Mouse (Mus musculus) forebrain, postnatal 0 days (tissue): Measurements from ENCODE around the gene Bicd2. TPM values are rescaled to one million over a fixed set of nuclear protein-coding genes. Genes with fewer than 3 reads are reported as not detected.

Experiments used
- ATAC-seq: fragments of 200-750 bp; cut with Nextera tagmentation; 2 replicates; pipeline ENCODE4 v1.8.0; 2017; ENCODE audit warnings: mild to moderate bottlenecking, moderate library complexity
- DNase-seq: peaks from one replicate; pipeline ENCODE4 v3.0.0-alpha.2; 2015
- H3K27ac ChIP-seq: fragments of 300-500 bp; sonication (generic); 2 replicates; pipeline ENCODE4 v1.5.1; 2014; ENCODE audit warnings: low read depth, mild to moderate bottlenecking, antibody characterized with exemption, low read length, moderate library complexity, mixed read lengths
- H3K27me3 ChIP-seq: fragments of 300-500 bp; sonication (generic); 2 replicates; pipeline ENCODE4 v1.6.1; 2014; ENCODE audit warnings: mild to moderate bottlenecking, low read length, mixed read lengths; ENCODE audit not compliant: insufficient read depth
- H3K36me3 ChIP-seq: fragments of 300-500 bp; sonication (generic); 2 replicates; pipeline ENCODE4 v1.6.1; 2014; ENCODE audit warnings: mild to moderate bottlenecking, moderate library complexity; ENCODE audit not compliant: insufficient read depth
- H3K4me1 ChIP-seq: fragments of 300-500 bp; sonication (generic); 2 replicates; pipeline ENCODE4 v1.6.1; 2014; ENCODE audit warnings: antibody characterized with exemption; ENCODE audit not compliant: insufficient read depth
- H3K4me2 ChIP-seq: fragments of 300-500 bp; sonication (generic); 2 replicates; pipeline ENCODE4 v1.6.1; 2014; ENCODE audit warnings: low read depth, mild to moderate bottlenecking, moderate library complexity
- H3K4me3 ChIP-seq: fragments of 300-500 bp; sonication (generic); 2 replicates; pipeline ENCODE4 v1.5.1; 2014; ENCODE audit warnings: low read depth, low read length, mixed read lengths
- H3K9ac ChIP-seq: fragments of 300-500 bp; sonication (generic); 2 replicates; pipeline ENCODE4 v1.6.1; 2014; ENCODE audit warnings: mild to moderate bottlenecking
- H3K9me3 ChIP-seq: fragments of 300-500 bp; sonication (generic); 2 replicates; pipeline ENCODE4 v1.6.1; 2016; ENCODE audit warnings: low read length
- CTCF ChIP-seq: sonication (generic); IDR thresholded peaks from 2 replicates; pipeline ENCODE4 v1.5.1; 2016; ENCODE audit warnings: antibody characterized with exemption, control low read depth, low read depth
- WGBS: fragments of 180-500 bp; shearing (Covaris S2); extraction: QIAGEN DNeasy Blood & Tissue Kit; methylation state at CpG from one replicate; pipeline ENCODE4 v1.1.7; 2014; 5-methylcytosine and 5-hydroxymethylcytosine counted together
- polyA plus RNA-seq: library from polyadenylated mRNA; unstranded; fragments of >200 nt; fragmentation: Nextera tagmentation; extraction: Ambion mirVana; gene quantifications from 2 replicates; pipeline ENCODE4 v1.2.1, GENCODE M21; 2015
- total RNA-seq: library from RNA; depleted of rRNA; stranded (reverse); fragments of >200 nt; gene quantifications from 2 replicates; pipeline ENCODE4 v1.2.3, GENCODE M21; 2014

The Bicd2 gene
- total and polyA plus RNA-seq, 2 experiments from 2014 or later = 23.7 to 50.9 TPM

DNA sequence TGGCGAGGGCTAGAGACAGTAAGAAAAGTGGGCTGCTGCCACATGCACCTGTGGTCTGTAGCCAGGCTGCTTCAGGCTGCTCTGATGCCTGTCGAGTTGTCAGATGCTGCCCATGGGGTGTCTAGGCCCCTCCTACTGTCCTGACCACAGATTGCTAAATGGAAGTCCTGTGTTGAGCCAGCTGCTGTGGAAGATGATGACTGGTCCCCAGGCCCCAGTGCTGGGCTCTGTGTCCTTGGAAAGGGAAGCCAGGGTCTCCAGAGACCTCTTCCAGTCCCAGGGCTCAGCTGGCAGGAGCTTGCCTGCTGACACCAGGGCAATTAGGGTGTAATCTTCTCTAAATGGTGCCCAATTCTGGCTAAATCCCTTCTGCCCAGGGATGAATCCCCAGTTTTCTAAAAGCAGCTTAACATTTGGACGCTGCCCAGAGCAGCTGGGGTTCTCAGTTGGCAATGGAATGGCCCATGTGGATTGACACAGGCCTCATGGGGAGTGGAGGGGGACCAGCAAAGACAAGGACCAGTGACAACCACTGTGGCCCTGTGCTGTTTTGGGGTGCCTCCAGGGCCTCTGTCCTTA lies 11.3 kb downstream of the Bicd2 start:
- no peak overlapping the region for H3K4me2 ChIP-seq
- WGBS = 30% methylated on average over 3 of the region's 3 CpGs
- no peaks in the 10 kb centered on the region for H3K27me3 ChIP-seq
- H3K27ac ChIP-seq = no peak overlapping the region
- H3K4me1 ChIP-seq = 0 out of 2 replicates have a peak, but pooled peaks cover 6% of the 10 kb centered on the region
- ATAC-seq = peak; percentile 51
- H3K36me3 ChIP-seq = 0 out of 2 replicates have a peak, but pooled peaks cover 4% of the 10 kb centered on the region
- DNase-seq = peak; percentile 43
- no peak overlapping the region for H3K4me3 ChIP-seq
- no peaks in the 10 kb centered on the region for H3K9me3 ChIP-seq
- no peak overlapping the region for H3K9ac ChIP-seq
- TF ChIP-seq CTCF = no peak

DNA sequence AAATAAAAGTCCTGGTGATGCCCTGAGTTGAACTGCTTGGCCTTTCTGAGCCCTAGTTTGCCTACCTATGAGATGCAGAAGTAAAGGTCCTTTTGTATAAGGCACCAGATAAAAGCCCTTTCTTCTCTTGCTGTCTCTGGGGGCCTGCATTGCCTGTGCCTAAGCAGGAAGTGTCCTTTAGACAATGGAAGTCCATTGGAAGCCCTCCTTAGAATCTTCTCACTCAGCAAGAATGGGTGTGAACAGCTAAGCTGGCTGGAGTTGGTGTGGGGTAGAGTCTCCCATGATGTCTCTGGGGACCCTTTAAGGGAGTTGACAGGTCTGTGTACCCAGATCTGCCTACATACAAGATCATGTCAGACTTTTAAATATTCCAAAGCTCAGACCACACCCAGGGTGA lies 12.0 kb downstream of the Bicd2 start:
- DNase-seq (no peak), ATAC-seq (no peak)
- no peak overlapping the region for H3K4me2 ChIP-seq
- H3K4me1 ChIP-seq = 0 out of 2 replicates have a peak, but pooled peaks cover 6% of the 10 kb centered on the region
- H3K27me3 ChIP-seq = no peaks in the 10 kb centered on the region
- H3K9me3 ChIP-seq = no peaks in the 10 kb centered on the region
- H3K27ac ChIP-seq = no peak overlapping the region
- 0 out of 2 replicates have a peak, but pooled peaks cover 4% of the 10 kb centered on the region for H3K36me3 ChIP-seq
- no peak overlapping the region for H3K9ac ChIP-seq
- no peak overlapping the region for H3K4me3 ChIP-seq
- no peak for TF ChIP-seq CTCF

DNA sequence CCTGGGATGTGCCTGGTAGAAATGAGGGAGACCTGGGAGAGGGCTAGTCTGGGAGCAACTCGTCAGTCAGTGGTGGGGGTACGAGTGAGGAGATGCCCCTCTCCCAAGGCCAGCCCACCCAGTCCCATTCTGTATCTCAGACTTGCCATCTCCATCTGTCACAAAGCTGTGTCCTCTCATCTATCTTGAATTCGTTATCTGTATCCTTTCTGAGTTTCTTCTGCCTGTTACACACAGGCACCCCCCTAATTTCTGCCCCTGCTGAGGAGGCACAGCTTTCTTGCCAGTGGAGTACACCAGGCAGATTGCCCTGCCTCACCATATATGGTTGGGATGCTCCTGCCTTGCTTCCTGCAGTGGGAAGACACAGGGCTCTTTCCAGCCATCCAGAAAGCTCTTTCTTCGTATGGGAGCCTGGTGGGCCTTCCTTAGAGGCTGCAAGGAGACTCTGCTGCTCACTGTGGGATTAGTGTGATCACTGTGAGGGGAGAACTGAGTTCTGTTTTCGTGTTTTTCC lies 12.7 kb downstream of the Bicd2 start:
- Histone ChIP-seq H3K36me3 (0 out of 2 replicates have a peak, but pooled peaks cover 4% of the 10 kb centered on the region), H3K4me1 (0 out of 2 replicates have a peak, but pooled peaks cover 6% of the 10 kb centered on the region), H3K27me3 (no peaks in the 10 kb centered on the region), H3K9me3 (no peaks in the 10 kb centered on the region), H3K4me2 (no peak overlapping the region), H3K27ac (no peak overlapping the region), H3K9ac (no peak overlapping the region), H3K4me3 (no peak overlapping the region)
- no peak for TF ChIP-seq CTCF
- DNase-seq = no peak
- 50% methylated on average over 5 of the region's 5 CpGs for WGBS
- no peak for ATAC-seq

DNA sequence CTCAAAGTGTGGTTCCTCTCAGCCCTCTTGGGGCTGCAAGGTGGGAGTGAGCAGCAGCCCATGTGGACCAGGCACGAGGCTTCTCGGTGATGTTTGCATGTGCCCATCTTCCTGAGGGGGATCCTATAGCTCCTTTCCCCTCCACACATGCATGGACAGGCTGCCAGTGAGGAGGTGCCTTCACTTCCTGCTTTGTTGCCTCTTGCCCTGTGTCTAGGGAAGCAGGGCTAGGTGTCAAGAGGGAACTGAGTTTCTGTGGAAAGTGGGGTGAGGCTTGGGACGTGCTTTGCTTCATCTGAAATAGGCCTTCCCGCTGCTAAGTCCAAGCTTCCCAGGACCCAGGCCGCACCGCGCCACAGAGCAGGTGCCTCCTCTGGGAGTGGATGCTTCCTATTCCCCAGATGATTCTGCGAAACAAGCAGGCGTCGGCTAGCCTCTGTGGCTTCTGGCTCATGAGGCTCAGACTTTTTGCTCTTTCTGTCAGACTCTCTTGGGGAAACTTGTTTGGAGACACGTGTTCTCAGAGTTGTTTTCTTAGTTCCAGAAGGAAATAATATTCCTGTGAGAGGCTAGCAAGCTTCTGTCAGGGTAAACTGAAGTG lies 14.2 kb downstream of the Bicd2 start:
- no peaks in the 10 kb centered on the region for H3K27me3 ChIP-seq
- no peaks in the 10 kb centered on the region for H3K9me3 ChIP-seq
- DNase-seq = no peak
- 0 out of 2 replicates have a peak, but pooled peaks cover 3% of the 10 kb centered on the region for H3K4me1 ChIP-seq
- 87% methylated on average over 11 of the region's 11 CpGs for WGBS
- no peak overlapping the region for H3K9ac ChIP-seq
- H3K4me2 ChIP-seq = no peak overlapping the region
- no peak for TF ChIP-seq CTCF
- 0 out of 2 replicates have a peak, but pooled peaks cover 4% of the 10 kb centered on the region for H3K36me3 ChIP-seq
- H3K27ac ChIP-seq = no peak overlapping the region
- no peak for ATAC-seq
- H3K4me3 ChIP-seq = no peak overlapping the region

DNA sequence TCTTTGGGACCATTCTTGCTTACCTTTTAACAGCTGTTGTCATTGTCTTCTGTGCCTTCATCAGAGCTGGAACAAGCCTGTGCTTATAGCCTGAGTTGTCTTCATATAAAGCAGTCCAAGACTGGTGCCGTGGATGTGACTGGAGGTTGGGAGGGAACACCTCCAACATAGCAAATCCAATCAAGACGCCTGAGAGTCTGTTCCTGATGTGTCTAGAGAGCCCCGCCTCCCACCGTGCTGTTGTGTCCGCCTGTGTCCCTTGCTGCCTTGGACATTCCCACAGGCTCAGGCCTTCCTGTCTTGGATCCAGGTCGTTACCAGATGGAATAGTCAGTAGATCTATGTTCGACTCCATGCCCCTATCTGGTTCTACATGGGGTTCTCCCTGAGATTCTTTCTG lies 14.7 kb downstream of the Bicd2 start:
- 82% methylated on average over 7 of the region's 7 CpGs for WGBS
- ATAC-seq (no peak), DNase-seq (no peak)
- no peak for TF ChIP-seq CTCF
- H3K4me3 ChIP-seq = no peak overlapping the region
- H3K9ac ChIP-seq = no peak overlapping the region
- H3K4me2 ChIP-seq = no peak overlapping the region
- no peaks in the 10 kb centered on the region for H3K27me3 ChIP-seq
- H3K27ac ChIP-seq = no peak overlapping the region
- H3K9me3 ChIP-seq = no peaks in the 10 kb centered on the region
- 0 out of 2 replicates have a peak, but pooled peaks cover 3% of the 10 kb centered on the region for H3K4me1 ChIP-seq
- H3K36me3 ChIP-seq = 0 out of 2 replicates have a peak, but pooled peaks cover 4% of the 10 kb centered on the region

DNA sequence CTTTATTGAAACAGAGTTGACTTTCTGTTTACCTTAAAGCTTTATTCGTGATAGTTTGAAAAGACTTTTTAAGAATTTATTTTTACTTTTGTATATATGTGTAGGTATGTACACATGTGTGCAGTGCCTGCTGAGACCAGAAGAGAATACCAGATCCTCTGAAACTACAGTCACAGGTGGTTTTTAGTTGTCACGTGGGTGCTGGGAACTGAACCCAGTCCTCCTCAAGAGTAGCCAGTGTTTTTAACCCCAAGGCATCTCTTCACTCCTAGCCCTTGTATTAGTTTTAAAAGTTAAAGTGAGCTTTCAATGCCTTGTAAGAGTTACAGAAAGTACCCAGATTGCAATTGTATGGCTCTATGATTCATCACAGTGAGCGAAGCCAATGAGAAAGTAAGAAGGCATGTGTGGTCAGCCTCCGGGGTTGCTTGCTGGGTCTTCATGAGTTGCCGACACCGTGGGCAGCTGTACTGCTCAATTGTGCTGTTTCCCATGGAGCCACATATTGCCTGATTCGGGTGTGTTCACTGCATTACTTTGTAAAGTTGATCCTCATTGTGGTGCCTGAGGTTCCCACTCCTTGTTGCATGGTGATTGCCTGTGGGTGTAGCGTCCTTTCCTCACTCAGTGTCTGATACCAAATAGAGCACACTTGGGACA lies 16.1 kb downstream of the Bicd2 start:
- ATAC-seq (no peak), DNase-seq (no peak)
- 97% methylated on average over 8 of the region's 8 CpGs for WGBS
- Histone ChIP-seq H3K36me3 (0 out of 2 replicates have a peak, but pooled peaks cover 4% of the 10 kb centered on the region), H3K27me3 (no peaks in the 10 kb centered on the region), H3K4me3 (no peak overlapping the region), H3K9me3 (no peaks in the 10 kb centered on the region), H3K9ac (no peak overlapping the region), H3K4me2 (no peak overlapping the region), H3K27ac (no peak overlapping the region), H3K4me1 (0 out of 2 replicates have a peak, but pooled peaks cover 6% of the 10 kb centered on the region)
- no peak for TF ChIP-seq CTCF
